Mouse (Mus musculus): ENCODE data around the gene Arhgef39.

DNA sequence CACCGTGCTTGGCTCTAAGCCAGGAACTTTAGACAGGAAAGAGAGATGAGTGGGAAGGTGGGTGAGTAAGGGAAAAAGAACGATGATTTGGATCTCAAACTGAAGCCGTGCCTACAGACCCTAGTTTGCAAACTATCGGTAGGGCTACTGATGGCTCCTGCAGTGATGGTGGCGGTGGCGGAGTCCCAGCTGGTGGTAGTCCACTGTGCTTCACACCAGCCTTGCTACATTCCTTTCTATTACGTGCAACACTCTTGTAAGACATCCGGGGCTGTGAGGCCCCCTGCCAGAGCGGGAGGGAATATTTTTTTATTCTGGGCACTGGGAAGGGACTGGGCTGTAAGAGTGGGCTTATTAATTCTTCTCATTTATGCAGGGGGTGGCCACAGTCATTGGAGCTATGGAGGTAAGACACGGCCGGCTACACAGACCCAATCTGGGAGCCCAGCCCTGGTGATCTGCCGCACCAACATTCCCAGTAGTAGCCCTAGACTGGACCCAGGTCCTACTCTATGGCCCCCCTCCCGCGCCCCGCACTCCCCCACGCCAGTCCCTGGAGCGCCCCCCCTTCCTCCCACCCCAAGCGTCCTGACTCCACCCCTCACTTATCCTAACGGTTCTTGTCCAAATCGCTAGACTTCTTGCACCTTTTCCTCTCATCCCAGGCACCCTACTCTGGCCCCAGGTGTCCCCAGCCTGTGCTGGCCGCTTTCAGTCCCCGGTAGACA is 8.6 kb upstream of the Arhgef39 start:
- TF ChIP-seq POLR2A (IDR thresholded peaks at IDR 0.05; ENCODE audit: low read depth, low read length) (no peak), CTCF (IDR thresholded peaks at IDR 0.05; ENCODE audit: extremely low read depth, insufficient read depth, insufficient read length, insufficient replicate concordance) (no peak)
